Mouse (Mus musculus) liver, embryonic 14 days (tissue): Measurements from ENCODE around the gene AW209491. TPM values are rescaled to one million over a fixed set of nuclear protein-coding genes. Genes with fewer than 3 reads are reported as not detected.

Experiments
- polyA plus RNA-seq: library from polyadenylated mRNA; depleted of rRNA; stranded (reverse); fragments of >200 nt; gene quantifications from 2 replicates; pipeline ENCODE4 v1.2.3, GENCODE M21; 2012; rRNA removed

The AW209491 gene
- 4.4 and 5.0 TPM in 2 replicates for polyA plus RNA-seq

GRCm38 (mm10) chr13:14629726-14630641, at the start of gene AW209491:
Gene AW209491 (plus strand): TSS chr13:14630154.

GRCm38 (mm10) chr13:14612926-14613529, 16.9 kb upstream of the AW209491 start, which contains the start of the genes Mrpl32 and Psma2:
Gene Mrpl32 (minus strand): TSS chr13:14613165.
Gene Psma2 (plus strand): TSS chr13:14613240.

Other genes starting within 250 kb of the AW209491 start
- gene Hecw1, start 106.9 kb upstream of the AW209491 start, polyA plus RNA-seq = 0.03 and 0.05 TPM in 2 replicates
- 27.4 and 30.8 TPM in 2 replicates for gene Mrpl32, start 17.0 kb upstream of the AW209491 start, polyA plus RNA-seq
- gene Psma2, start 16.9 kb upstream of the AW209491 start, polyA plus RNA-seq = 61.3 and 66.9 TPM in 2 replicates